Mouse (Mus musculus) E14TG2a.4 (cell line): ENCODE data around the gene Pcsk6.

Experiments
- CTCF ChIP-seq: conservative IDR thresholded peaks from 2 replicates; pipeline ENCODE4 v1.5.1; 2014; ENCODE audit warnings: low read length
- NANOG ChIP-seq: IDR thresholded peaks from 2 replicates; pipeline ENCODE4 v1.6.1; 2014; ENCODE audit warnings: borderline replicate concordance, low read length, mixed read lengths
- POU5F1 ChIP-seq: IDR thresholded peaks from 2 replicates; pipeline ENCODE4 v1.6.1; 2014; ENCODE audit warnings: low read length, borderline replicate concordance

- TF ChIP-seq CTCF (no peak), POU5F1 (no peak), NANOG (no peak)
Measured at GRCm38 (mm10) chr7:65895262-65895661, 33.7 kb downstream of the Pcsk6 start.
